Mouse (Mus musculus): ENCODE measurements around the gene Tab1. TPM values are rescaled to one million over a fixed set of nuclear protein-coding genes. Genes with fewer than 3 reads are reported as not detected.

Gene Tab1
- total RNA-seq, 2 experiments from 2014 or later = 23.1 to 30.4 TPM

- no peak for DNase-seq (ENCODE audit: low spot score in 2 of 2)
- intact Hi-C loops (cut with DNase I) = no loop called here
These were observed 25.2 kb downstream of the Tab1 start for GRCm38 (mm10) chr15:80158001-80158706.

GRCm38 (mm10) chr15:80158707-80159090 is 25.8 kb downstream of the Tab1 start:
- no peak for DNase-seq (ENCODE audit: low spot score in 2 of 2)
- intact Hi-C loops (cut with DNase I) = no loop called here

GRCm38 (mm10) chr15:80159286-80159901 is 26.5 kb downstream of the Tab1 start:
- intact Hi-C loops (cut with DNase I) = no loop called here
- no peak for DNase-seq (ENCODE audit: low spot score in 2 of 2)

- DNase-seq (ENCODE audit: low spot score in 2 of 2) = no peak
- intact Hi-C loops (cut with DNase I) = no loop called here
These were observed 27.3 kb downstream of the Tab1 start for GRCm38 (mm10) chr15:80160223-80160622.

GRCm38 (mm10) chr15:80160726-80161125 is 27.8 kb downstream of the Tab1 start:
- intact Hi-C loops (cut with DNase I) = no loop called here
- DNase-seq (ENCODE audit: low spot score in 2 of 2) = no peak

- DNase-seq (ENCODE audit: low spot score in 2 of 2) = no peak
- intact Hi-C loops (cut with DNase I) = no loop called here
These were observed 28.3 kb downstream of the Tab1 start for GRCm38 (mm10) chr15:80161199-80161598.

GRCm38 (mm10) chr15:80162401-80162964 is 29.6 kb downstream of the Tab1 start:
- intact Hi-C loops (cut with DNase I) = no loop called here
- DNase-seq (ENCODE audit: low spot score in 2 of 2) = no peak

- intact Hi-C loops (cut with DNase I) = no loop called here
- peak; percentile 66 to 68 for DNase-seq (ENCODE audit: low spot score in 2 of 2)
These were observed 30.3 kb downstream of the Tab1 start for GRCm38 (mm10) chr15:80163274-80163673.

GRCm38 (mm10) chr15:80163716-80164115 is 30.8 kb downstream of the Tab1 start:
- intact Hi-C loops (cut with DNase I) = no loop called here
- no peak for DNase-seq (ENCODE audit: low spot score in 2 of 2)

- intact Hi-C loops (cut with DNase I) = no loop called here
- peak in 1 of 2 experiments; percentile 35 for DNase-seq (ENCODE audit: low spot score in 2 of 2)
These were observed 32.5 kb downstream of the Tab1 start for GRCm38 (mm10) chr15:80165396-80165795.

- no peak for DNase-seq (ENCODE audit: low spot score in 2 of 2)
- intact Hi-C loops (cut with DNase I) = no loop called here
These were observed 36.6 kb downstream of the Tab1 start for GRCm38 (mm10) chr15:80169484-80169883.

GRCm38 (mm10) chr15:80170357-80170756 is 37.4 kb downstream of the Tab1 start:
- intact Hi-C loops (cut with DNase I) = loop anchor here (5.0 kb wide), 2 partner anchors 33 to 57 kb away; no protein-coding TSS in a partner anchor

GRCm38 (mm10) chr15:80171286-80171685 is 38.4 kb downstream of the Tab1 start:
- intact Hi-C loops (cut with DNase I) = loop anchor here (5.0 kb wide), 2 partner anchors 34 to 56 kb away; no protein-coding TSS in a partner anchor

More at GRCm38 (mm10) chr15:80170357-80170756, 37.4 kb downstream of the Tab1 start:
- no peak for DNase-seq (ENCODE audit: low spot score in 2 of 2)

GRCm38 (mm10) chr15:80171791-80172190 is 38.9 kb downstream of the Tab1 start:
- DNase-seq (ENCODE audit: low spot score in 2 of 2) = no peak
- intact Hi-C loops (cut with DNase I) = loop anchor here (5.0 kb wide), 2 partner anchors 34 to 56 kb away; no protein-coding TSS in a partner anchor

More at GRCm38 (mm10) chr15:80171286-80171685, 38.4 kb downstream of the Tab1 start:
- no peak for DNase-seq (ENCODE audit: low spot score in 2 of 2)

GRCm38 (mm10) chr15:80173001-80173771 is 40.3 kb downstream of the Tab1 start, which contains the start of gene Mgat3:
TSS of gene Mgat3 (plus strand) at chr15:80173721.
- peak; percentile 53 to 62 for DNase-seq (ENCODE audit: low spot score in 2 of 2)
- intact Hi-C loops (cut with DNase I) = loop anchor here (5.0 kb wide), 2 partner anchors 36 to 54 kb away; no protein-coding TSS in a partner anchor

GRCm38 (mm10) chr15:80173781-80174597 is 41.1 kb downstream of the Tab1 start:
- intact Hi-C loops (cut with DNase I) = loop anchor here (5.0 kb wide), 2 partner anchors 37 to 53 kb away; no protein-coding TSS in a partner anchor
- DNase-seq (ENCODE audit: low spot score in 2 of 2) = peak; percentile 66 to 78

- no peak for DNase-seq (ENCODE audit: low spot score in 2 of 2)
- intact Hi-C loops (cut with DNase I) = loop anchor here (5.0 kb wide), 2 partner anchors 37 to 53 kb away; no protein-coding TSS in a partner anchor
These were observed 41.6 kb downstream of the Tab1 start for GRCm38 (mm10) chr15:80174598-80174875.

- intact Hi-C loops (cut with DNase I) = no loop called here
- DNase-seq (ENCODE audit: low spot score in 2 of 2) = no peak
These were observed 42.4 kb downstream of the Tab1 start for GRCm38 (mm10) chr15:80175316-80175715.

- intact Hi-C loops (cut with DNase I) = no loop called here
- DNase-seq (ENCODE audit: low spot score in 2 of 2) = no peak
These were observed 42.8 kb downstream of the Tab1 start for GRCm38 (mm10) chr15:80175756-80176155.

Measured in left cerebral cortex, postnatal 36 days (tissue).